Mouse (Mus musculus): ENCODE data around the gene Rpl22l1. TPM values are rescaled to one million over a fixed set of nuclear protein-coding genes. Genes with fewer than 3 reads are reported as not detected.
"Not testable (repeated sequence)": the region's sequence is repeated elsewhere in the genome, so short reads cannot be mapped to it uniquely, and the experiment has no call there.

Rpl22l1 gene
- 177 and 186 TPM in 2 replicates for total RNA-seq (2015; ENCODE audit: low replicate concordance)
- 15.6 and 48.3 TPM in 2 replicates for total RNA-seq (2017; ENCODE audit: low replicate concordance)

DNA sequence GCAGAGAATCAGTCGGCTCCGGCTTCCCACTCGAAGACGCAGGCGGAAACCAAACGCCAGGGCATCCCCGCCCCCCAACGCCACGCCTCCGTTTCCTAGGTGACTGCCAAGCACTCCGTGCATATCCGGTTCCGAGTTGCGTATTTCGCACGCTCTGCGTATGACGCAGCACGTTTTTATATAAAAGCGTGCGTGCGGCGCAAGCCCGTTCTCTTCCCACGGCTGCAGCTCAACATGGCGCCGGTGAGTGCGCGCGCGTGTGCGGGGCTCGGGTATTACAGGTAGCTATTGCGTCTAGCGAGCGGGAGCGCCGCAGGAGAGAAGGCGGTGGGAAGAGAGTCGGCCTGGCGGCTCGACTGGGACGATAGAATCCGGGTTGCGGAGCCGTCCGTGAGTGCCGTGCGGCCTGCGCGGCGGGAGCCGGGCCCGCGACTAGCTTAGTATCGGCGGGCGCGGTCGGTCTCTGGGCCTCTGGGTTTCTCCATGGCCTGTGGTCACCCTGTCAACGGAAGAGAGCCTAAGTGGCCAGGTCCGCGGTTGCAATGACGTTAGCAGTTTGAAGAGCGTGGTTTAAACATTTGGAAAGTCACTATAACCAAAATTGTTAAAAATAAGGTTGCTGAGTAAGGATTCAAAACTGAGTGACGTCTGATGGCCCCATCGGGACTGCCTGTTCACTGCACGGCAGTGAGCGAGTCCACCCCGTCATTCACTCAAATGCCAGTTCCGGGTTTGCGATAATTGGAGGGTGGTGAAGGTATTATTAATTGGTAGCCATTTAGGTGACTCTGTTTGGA, at the start of gene Rpl22l1:
Gene Rpl22l1 (plus strand): TSS at position 136 of the 797 bp plus-strand sequence.
- ATAC-seq (replicated peaks; ENCODE audit: low FRiP score, poor library complexity, severe bottlenecking), result peak; percentile 99

- ATAC-seq (replicated peaks; ENCODE audit: low FRiP score, poor library complexity, severe bottlenecking), result no peak
These were observed 49.8 kb upstream of the Rpl22l1 start for GRCm38 (mm10) chr3:28755477-28755876.

DNA sequence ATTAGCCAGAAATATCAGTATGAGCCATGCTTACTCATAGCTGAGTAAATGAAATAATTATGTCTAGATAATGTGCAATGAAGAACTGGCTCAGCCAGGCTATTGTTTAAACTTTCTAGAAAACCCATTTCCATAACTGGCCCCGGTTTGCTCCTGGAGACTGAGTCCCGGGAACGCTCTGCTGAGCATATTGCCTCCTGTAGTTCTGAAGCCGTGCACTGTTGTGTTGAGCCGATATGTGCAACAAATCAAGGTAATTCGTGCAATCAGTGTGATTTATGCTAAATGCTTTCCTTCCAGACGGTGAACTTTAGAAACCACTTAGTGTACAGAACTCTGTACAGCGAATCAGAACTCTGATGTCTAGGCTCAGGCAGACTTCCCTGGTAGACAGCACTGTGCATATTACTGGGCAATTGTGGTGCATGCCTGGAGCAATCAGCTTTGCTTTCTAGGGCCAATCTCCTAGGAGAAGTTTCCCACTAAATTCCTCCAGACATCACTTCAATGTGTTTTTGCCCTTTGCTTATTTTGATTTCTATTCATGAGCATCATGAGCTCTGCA, 43.9 kb upstream of the Rpl22l1 start:
- ATAC-seq (replicated peaks; ENCODE audit: low FRiP score, poor library complexity, severe bottlenecking), result no peak

GRCm38 (mm10) chr3:28766935-28767334, 38.3 kb upstream of the Rpl22l1 start:
- ATAC-seq (replicated peaks; ENCODE audit: low FRiP score, poor library complexity, severe bottlenecking), result no peak

- no peak for ATAC-seq (replicated peaks; ENCODE audit: low FRiP score, poor library complexity, severe bottlenecking)
These were observed 37.0 kb upstream of the Rpl22l1 start for GRCm38 (mm10) chr3:28768222-28768621.

DNA sequence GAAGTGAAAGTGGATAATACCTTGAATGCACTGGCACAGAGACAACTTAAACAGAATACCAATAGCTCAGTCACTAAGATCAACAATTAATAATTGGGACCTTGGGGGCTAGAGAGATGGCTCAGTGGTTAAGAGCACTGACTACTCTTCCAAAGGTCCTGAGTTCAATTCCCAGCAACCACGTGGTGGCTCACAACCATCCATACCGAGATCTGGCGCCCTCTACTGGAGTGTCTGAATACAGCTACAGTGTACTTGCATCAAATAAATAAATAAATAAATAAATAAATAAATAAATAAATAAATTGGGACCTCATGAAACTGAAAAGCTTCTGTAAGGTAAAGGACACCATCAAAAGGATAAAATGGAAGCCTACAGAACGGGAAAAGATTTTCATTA, 32.3 kb upstream of the Rpl22l1 start:
- not testable (repeated sequence) for ATAC-seq (replicated peaks; ENCODE audit: low FRiP score, poor library complexity, severe bottlenecking)

DNA sequence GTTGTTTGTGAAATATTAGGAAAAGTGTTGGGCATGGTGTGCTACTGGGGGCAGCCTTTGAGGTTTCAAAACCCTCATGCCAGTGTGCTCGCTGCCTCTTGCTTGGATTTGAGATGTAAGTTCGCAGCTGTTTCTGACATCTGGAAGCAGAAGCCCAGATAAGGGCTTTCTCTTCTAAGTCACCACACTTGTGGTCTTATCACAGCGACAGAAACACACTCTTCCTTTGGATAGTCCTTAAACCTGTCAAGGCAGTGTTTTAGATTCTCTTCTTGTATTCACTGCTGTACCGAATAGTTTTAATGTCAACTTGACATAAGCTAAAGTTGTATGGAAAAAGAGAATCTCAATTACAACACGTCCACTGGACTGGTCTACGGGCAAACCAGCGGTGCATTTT, 29.9 kb upstream of the Rpl22l1 start:
- ATAC-seq (replicated peaks; ENCODE audit: low FRiP score, poor library complexity, severe bottlenecking), result peak; percentile 78

DNA sequence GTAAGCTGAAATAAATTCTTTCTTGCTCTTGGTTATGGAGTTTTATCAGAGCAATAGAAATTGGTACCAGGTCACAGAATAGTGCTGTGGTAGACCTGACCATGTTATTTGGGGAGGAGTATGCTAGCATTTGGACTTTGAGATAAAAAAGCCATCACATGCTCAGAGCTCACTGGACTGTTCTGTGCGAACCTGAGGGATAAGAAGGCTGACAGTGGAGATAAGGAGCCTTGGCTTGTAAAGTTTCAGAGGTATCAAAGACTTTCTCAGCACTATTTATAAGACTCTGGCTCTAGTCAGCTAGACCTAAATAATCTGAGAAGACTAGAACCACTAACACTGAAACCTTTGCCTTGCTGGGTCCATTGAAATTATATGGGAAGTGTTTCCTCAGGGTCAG, 29.3 kb upstream of the Rpl22l1 start:
- ATAC-seq (replicated peaks; ENCODE audit: low FRiP score, poor library complexity, severe bottlenecking), result peak; percentile 83

DNA sequence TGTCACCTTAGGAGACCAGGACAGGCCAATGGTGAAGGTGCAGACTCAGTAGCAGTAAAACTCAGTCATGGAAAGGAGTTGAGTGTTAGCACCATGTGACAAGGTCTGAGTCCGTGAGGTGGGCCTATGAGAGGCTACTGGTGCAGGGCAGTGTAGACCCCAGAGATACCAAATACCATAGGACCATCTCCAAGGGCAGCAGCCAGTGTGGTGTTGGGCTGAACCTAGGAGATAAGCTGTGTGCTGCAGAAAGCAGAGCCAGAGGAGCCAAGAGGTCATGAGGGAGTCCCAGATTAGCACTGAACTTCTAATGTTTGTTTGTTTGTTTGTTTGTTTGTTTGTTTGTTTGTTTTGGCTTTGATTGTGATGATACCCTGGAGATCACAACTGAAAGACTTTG, 28.7 kb upstream of the Rpl22l1 start:
- ATAC-seq (replicated peaks; ENCODE audit: low FRiP score, poor library complexity, severe bottlenecking), result peak; percentile 63

DNA sequence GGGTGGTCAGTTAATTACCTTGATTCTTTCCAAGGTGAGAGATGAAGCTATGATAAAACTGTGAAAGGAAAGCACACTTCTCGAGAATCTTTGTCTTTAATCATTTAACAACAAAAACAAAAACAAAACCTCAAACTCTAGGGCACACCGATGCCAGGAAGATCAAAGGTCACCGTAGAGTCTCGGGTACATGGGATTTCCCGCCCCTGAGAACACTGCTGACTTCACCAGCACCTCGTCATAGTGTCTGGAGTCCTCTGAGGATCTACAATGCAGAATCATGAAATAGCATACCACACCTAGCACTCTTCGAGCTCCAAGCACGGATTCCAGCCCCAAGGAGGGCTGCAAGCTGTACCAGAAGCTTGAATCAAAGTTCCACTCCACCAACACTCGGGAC, 24.7 kb upstream of the Rpl22l1 start:
- no peak for ATAC-seq (replicated peaks; ENCODE audit: low FRiP score, poor library complexity, severe bottlenecking)

DNA sequence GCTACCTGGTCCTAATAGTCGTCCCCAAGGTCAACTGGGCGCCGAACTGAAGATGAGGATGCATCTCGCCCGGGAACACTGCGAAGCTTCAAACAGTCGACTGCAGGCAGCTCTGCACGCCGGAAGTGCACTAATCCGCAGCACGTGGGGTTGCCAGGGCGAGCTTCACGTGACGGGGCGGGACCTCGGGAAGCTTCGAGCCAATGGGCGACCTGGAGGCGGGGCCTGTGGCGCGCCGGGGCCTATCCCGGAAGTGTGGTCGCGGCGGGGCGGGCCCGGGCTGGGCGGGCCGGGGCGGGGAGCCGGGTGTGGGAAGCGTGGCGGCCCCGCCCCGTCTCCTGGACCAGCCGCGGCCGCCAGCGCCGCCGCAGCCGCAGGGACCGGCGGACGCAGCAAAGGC, 24.2 kb upstream of the Rpl22l1 start, which contains the start of gene Eif5a2:
Gene Eif5a2 (plus strand): TSS at position 283 of the 400 bp plus-strand sequence.
- ATAC-seq (replicated peaks; ENCODE audit: low FRiP score, poor library complexity, severe bottlenecking), result peak; percentile 93

DNA sequence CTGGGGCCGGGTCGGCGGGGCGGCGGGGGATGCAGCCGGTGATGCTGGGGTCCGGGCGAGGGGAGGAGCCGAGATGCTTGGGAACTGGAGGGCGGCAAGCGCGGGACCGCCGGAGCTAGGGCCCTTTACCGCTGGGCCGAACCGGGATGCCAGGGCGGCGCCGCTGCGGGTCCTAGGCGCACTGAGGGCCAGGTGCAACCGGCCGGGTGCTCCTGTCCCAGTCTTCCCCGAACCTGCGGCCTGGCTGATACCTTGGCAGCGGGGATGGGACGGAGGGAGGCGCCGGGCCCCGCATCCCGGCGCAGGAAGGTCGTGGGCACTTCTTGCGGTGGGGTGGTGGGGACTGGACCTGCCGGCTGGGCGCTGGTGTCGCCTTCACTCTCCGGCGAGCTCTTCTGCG, 23.8 kb upstream of the Rpl22l1 start:
- ATAC-seq (replicated peaks; ENCODE audit: low FRiP score, poor library complexity, severe bottlenecking), result peak; percentile 21; the same call in 1 of the 2 replicates

- no peak for ATAC-seq (replicated peaks; ENCODE audit: low FRiP score, poor library complexity, severe bottlenecking)
These were observed 23.4 kb upstream of the Rpl22l1 start for GRCm38 (mm10) chr3:28781848-28782247.

GRCm38 (mm10) chr3:28784176-28784575, 21.1 kb upstream of the Rpl22l1 start:
- no peak for ATAC-seq (replicated peaks; ENCODE audit: low FRiP score, poor library complexity, severe bottlenecking)

- no peak for ATAC-seq (replicated peaks; ENCODE audit: low FRiP score, poor library complexity, severe bottlenecking)
These were observed 10.4 kb upstream of the Rpl22l1 start for GRCm38 (mm10) chr3:28794835-28795234.

DNA sequence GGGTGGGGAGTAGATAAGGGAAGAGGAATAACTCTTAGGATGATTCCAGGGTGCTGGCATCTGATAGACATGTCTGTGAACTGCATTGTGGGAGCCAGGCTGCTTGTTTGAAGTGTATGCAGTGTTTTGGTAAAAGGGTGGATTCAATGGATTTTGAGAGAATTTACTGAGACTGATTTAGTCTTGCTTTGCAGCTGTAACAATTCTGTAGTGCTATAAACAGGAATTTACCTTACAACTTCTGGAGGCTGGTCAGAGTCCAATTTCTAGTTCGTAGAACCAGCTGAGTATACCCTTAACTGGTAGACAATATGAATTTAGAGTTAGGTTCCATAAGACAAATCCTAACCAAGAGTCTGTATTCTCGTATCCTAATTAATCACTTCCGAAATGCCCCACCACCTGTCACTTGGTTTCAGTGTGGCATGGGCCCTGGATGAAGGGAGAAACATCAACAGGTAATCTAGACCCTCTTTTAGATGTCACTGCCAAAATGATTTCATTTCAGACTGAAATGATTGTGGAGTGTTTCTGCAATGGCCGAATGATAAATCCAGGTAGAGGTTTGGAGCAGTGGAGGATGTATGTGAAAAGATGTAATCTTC, 2.9 kb downstream of the Rpl22l1 start:
- no peak for ATAC-seq (replicated peaks; ENCODE audit: low FRiP score, poor library complexity, severe bottlenecking)

DNA sequence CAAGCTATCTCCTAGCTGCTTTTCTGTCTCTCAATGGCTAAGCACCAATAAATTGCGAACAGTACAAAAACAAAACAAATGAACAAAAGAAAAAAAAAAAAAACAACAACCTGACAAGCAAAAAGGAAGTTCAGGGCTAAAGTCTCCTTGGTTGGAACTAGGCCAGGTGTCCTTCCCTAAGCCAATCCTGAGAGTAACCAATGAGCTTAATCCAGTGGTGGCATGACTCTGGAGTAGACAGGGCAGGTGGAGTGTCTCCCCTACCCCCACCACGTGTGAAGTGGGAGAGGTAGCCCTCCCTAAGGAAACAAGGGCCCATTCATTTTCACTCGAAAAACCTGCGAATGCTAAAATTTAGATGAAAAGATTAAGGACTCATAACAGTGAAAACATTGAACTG, 6.2 kb downstream of the Rpl22l1 start:
- no peak for ATAC-seq (replicated peaks; ENCODE audit: low FRiP score, poor library complexity, severe bottlenecking)

DNA sequence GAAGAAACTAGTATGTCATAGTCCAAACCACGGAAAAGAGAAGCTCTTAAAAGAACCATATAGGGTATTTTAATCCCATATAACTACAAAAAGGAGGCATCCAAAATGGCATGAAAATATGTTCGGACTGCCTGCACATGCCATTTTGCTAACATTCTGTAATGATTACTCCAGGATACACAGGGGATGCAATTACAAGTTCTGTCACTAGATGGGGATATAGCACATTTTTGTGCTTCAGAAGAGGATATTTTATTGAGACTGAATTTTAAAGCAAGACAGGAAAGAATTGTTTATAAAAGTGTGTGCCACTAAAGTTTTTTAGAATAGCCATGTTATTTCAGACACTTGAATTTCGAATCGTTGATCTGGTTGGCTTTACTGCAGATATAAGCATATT, 9.1 kb downstream of the Rpl22l1 start:
- peak; percentile 73; the same call in 1 of the 2 replicates for ATAC-seq (replicated peaks; ENCODE audit: low FRiP score, poor library complexity, severe bottlenecking)

DNA sequence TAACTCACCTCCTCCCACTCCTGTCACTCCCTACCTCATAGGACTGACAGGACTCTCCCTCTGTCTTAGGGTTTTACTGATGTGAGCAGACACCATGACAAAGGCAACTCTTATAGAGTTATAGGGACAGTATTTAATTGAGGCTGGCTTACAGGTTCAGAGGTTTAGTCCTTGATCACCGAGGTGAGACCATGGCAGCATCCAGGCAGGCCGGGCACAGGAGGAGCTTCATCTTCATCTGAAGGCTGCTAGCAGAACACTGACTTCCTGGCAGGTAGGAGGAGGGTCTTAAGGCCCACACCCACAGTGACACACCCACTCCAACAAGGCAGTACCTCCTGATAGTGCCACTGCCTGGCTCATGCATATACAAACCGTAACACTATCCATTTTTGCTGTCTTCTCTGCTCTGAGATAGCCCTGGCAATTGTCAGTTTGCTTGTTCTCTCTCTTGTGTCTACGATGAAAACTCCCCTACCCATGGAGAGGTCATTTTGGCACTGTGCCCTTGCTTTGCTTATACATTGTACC, 10.8 kb downstream of the Rpl22l1 start:
- no peak for ATAC-seq (replicated peaks; ENCODE audit: low FRiP score, poor library complexity, severe bottlenecking)

- ATAC-seq (replicated peaks; ENCODE audit: low FRiP score, poor library complexity, severe bottlenecking), result no peak
These were observed 21.0 kb downstream of the Rpl22l1 start for GRCm38 (mm10) chr3:28826272-28826671.

GRCm38 (mm10) chr3:28827605-28828004, 22.4 kb downstream of the Rpl22l1 start:
- no peak for ATAC-seq (replicated peaks; ENCODE audit: low FRiP score, poor library complexity, severe bottlenecking)
